Mouse (Mus musculus): ENCODE data around the gene Anapc15-ps. TPM values are rescaled to one million over a fixed set of nuclear protein-coding genes. Genes with fewer than 3 reads are reported as not detected.

The Anapc15-ps gene
- total RNA-seq, 4 experiments from 2014 or later = not detected

- DNase-seq (ENCODE audit: low spot score in 2 of 2) = no peak
Observed at GRCm38 (mm10) chr10:95691347-95691746, 18.1 kb upstream of the Anapc15-ps start.

- no peak for DNase-seq (ENCODE audit: low spot score in 2 of 2)
Observed at GRCm38 (mm10) chr10:95689833-95690232, 16.6 kb upstream of the Anapc15-ps start.

- DNase-seq (ENCODE audit: low spot score in 2 of 2) = no peak
Observed at GRCm38 (mm10) chr10:95689058-95689457, 15.8 kb upstream of the Anapc15-ps start.

GRCm38 (mm10) chr10:95687558-95688141, 14.4 kb upstream of the Anapc15-ps start:
- no peak for DNase-seq (ENCODE audit: low spot score in 2 of 2)

- DNase-seq (ENCODE audit: low spot score in 2 of 2) = no peak
Observed at GRCm38 (mm10) chr10:95686041-95686440, 12.8 kb upstream of the Anapc15-ps start.

- DNase-seq (ENCODE audit: low spot score in 2 of 2) = no peak
Observed at GRCm38 (mm10) chr10:95684782-95685555, 11.7 kb upstream of the Anapc15-ps start.

- no peak for DNase-seq (ENCODE audit: low spot score in 2 of 2)
Observed at GRCm38 (mm10) chr10:95684250-95684649, 11.0 kb upstream of the Anapc15-ps start.

GRCm38 (mm10) chr10:95683735-95684134, 10.5 kb upstream of the Anapc15-ps start:
- no peak for DNase-seq (ENCODE audit: low spot score in 2 of 2)

GRCm38 (mm10) chr10:95682964-95683363, 9.7 kb upstream of the Anapc15-ps start:
- no peak for DNase-seq (ENCODE audit: low spot score in 2 of 2)

- DNase-seq (ENCODE audit: low spot score in 2 of 2) = no peak
Observed at GRCm38 (mm10) chr10:95682091-95682740, 9.0 kb upstream of the Anapc15-ps start.

- DNase-seq (ENCODE audit: low spot score in 2 of 2) = no peak
Observed at GRCm38 (mm10) chr10:95681481-95681880, 8.2 kb upstream of the Anapc15-ps start.

GRCm38 (mm10) chr10:95681058-95681440, 7.8 kb upstream of the Anapc15-ps start:
- DNase-seq (ENCODE audit: low spot score in 2 of 2) = no peak

- DNase-seq (ENCODE audit: low spot score in 2 of 2) = peak in 1 of 2 experiments; percentile 3
Observed at GRCm38 (mm10) chr10:95680153-95681057, 7.2 kb upstream of the Anapc15-ps start.

- no peak for DNase-seq (ENCODE audit: low spot score in 2 of 2)
Observed at GRCm38 (mm10) chr10:95679131-95679530, 5.9 kb upstream of the Anapc15-ps start.

- DNase-seq (ENCODE audit: low spot score in 2 of 2) = no peak
Observed at GRCm38 (mm10) chr10:95678661-95679060, 5.4 kb upstream of the Anapc15-ps start.

- DNase-seq (ENCODE audit: low spot score in 2 of 2) = no peak
Observed at GRCm38 (mm10) chr10:95678241-95678640, 5.0 kb upstream of the Anapc15-ps start.

GRCm38 (mm10) chr10:95677356-95678109, 4.3 kb upstream of the Anapc15-ps start:
- peak in 1 of 2 experiments; percentile 10 for DNase-seq (ENCODE audit: low spot score in 2 of 2)

- no peak for DNase-seq (ENCODE audit: low spot score in 2 of 2)
Observed at GRCm38 (mm10) chr10:95676991-95677355, 3.7 kb upstream of the Anapc15-ps start.

- DNase-seq (ENCODE audit: low spot score in 2 of 2) = no peak
Observed at GRCm38 (mm10) chr10:95676387-95676786, 3.1 kb upstream of the Anapc15-ps start.

All from layer of hippocampus, adult 8-10 months (tissue).